Mouse (Mus musculus) B cell, adult 67 days (primary cell): ENCODE measurements around the gene Ang. TPM values are rescaled to one million over a fixed set of nuclear protein-coding genes. Genes with fewer than 3 reads are reported as not detected.

Source experiments
- total RNA-seq, 2 experiments: library from RNA; stranded (reverse); gene quantifications; 4 replicates each; pipeline ENCODE4 v1.2.4; 2023

Ang gene
- total RNA-seq, result under 1 TPM in 1 of 2 experiments, not detected in 1; 0.83 TPM

DNA sequence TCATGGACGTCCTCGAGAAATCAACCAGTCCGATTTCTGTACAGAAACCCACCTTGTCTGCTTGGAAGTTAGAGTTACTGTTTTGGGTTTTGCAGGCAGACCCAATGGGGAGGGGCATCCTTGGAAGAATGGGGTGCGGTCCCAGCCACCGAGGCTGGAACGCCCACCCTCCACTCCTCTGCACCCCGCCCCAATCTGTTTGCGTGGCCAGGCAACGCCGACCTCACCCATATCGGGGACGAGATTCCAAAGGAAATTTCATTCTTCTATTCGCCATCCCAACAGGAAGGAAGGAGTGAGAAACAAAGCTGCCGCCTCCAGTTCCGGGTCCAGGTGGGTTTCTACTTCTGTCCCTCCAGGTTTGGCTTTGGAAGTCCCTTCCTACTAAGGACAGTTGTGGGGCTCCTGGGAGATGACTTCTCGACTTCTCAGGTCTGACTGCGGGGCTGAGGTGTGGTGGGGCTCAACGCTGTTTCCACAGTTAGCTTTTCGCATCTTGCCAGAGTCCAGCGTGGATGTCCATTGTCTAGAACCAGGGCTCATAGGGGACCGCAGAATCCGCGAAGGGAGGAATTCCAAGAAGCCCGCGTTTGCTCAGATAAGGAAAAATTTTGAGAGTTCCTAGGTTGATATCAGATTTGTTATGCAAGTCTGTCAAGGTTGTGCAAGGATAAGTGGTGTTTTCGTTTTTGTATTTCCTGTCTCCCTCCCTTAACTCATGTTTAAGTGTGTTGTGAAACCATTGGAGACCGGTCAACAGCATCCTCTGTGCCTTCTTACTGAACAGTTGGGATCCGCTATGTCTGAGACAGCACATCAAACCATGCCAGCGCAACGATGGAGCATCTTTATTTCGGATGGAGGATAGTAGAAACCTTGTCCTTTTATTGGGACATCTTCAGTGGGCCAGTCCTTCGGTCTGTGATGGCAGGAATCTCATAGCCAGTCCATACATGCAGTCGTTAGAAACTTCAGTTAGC lies at the start of gene Ang, which contains the start of gene Rnase4:
Gene Ang, plus strand, starts transcription at position 230 of the 980 bp plus-strand sequence.
Gene Rnase4, plus strand, starts transcription at position 157 of the 980 bp plus-strand sequence.

GRCm38 (mm10) chr14:51041769-51042168 lies 49.2 kb upstream of the Ang start, which contains the start of gene Rnase9:
Rnase9 (minus strand) TSS chr14:51041869.

DNA sequence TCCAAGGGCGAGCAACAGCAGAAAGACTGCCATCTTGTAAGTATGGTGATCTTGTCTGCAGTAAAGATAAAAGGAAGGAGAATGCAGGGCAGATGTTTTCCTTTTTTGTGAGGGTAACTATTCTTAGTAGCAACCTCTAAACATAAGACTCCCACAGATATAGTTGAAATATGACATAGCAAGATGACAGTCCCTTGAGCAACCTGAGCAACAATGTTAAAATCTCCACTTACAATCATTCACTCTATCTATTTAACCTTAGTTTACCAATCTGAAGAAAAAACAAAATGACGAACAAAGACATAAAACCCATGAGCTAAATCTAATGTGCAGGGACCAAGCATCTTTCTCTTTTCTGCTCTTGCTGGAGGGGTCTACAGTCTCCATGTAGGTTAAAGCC lies 40.9 kb upstream of the Ang start, which contains the start of gene Rnase11:
Gene Rnase11, minus strand, starts transcription at position 101 of the 400 bp plus-strand sequence.

DNA sequence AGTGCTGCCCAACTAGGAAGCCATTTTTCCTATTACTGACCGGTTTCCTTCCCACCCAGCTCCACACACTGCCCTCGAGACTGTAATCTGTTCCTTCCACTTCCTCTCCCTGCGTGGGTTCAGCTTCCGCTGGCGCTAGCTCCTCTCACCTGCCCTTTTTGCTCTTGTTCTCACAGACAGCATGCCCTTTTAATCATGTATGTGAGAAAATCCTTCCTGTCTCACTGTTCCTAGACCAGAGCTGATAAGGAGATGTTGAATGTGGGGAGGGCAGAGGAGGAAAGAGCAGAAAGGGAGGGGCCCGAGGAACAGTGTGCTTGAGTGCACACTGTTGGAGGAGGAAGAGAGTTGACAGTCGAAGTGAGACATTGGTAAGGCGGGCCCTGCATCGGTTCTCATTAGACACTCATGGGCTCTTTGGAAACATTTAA lies 33.5 kb upstream of the Ang start, which contains the start of gene Rnase12:
Gene Rnase12, minus strand, starts transcription at position 261 of the 431 bp plus-strand sequence.

DNA sequence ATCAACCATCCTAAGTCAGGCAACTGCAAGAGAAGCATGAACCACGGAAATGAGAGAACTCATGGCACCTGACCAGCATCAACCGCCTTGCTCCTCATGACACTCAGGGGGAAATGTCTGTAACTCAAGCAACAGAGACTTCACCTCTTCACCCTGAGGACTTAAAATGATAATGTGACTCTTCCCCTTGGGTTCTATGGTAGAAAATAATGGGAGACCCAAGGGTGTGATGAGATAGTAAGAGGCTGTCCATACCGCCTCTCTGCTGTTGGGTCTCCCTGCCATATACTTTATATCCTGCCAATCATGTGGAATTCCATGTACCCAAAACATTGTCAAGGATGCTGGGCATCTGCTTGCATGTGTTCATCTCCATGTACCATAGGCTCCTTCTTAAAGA lies 16.6 kb upstream of the Ang start, which contains the start of gene Olfr750:
Gene Olfr750, minus strand, starts transcription at position 101 of the 400 bp plus-strand sequence.

DNA sequence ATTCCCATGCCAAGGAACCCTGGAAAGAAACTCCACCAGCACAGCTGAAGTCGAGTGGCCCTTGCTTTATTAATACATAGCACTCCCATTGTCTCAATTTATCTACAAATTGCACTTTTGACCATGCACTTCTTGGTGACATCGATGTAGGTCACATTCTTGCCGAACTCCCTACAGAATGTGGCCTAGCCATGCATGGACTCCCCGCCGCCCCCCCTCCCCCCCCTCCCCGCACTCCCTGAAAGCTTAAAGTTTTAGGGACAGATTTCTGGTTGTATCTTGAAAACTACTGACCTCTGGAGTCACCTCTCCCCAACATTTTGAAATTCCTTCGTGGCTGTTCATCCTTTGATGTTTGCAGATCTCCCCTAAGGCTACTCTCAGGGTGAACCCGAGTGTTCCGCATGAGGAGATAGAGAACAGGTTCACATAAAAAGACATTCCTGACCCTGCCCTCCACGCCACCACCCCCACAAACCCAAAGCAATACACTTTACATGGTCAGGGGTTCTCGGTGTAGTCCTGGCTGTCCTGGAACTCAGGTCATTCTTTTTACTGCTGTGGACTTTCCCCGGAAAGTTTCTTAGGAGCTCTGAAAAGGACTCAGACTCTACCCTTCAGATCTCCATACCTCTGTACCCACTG lies 23.1 kb downstream of the Ang start, which contains the start of gene Eddm3b:
Gene Eddm3b, plus strand, starts transcription at position 511 of the 645 bp plus-strand sequence.

DNA sequence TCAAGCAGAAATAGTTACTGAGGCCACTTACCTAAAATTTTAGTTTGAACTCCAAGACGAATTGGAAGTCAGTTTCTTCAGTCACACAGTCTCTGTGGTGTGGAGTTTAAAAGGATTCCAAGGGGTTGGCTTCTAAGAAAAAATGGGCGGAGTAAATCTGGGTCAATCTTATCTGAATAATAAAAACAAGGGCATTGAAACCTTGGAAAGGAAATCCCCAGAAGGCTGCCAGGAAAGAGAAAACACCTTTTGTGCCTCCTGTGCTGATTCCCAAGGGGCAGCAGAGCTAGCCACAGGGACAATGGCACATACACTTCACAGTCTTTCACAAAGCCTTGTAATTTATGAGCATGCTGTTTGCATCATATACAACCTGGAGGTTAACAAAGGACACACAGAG lies 55.7 kb downstream of the Ang start, which contains the start of gene Rnase1:
Gene Rnase1, minus strand, starts transcription at position 101 of the 400 bp plus-strand sequence.

Other genes with a start within 250 kb of the Ang start
- 10 to 100 TPM; 51.1 to 62.5 TPM for gene Tep1, start 220.6 kb upstream of the Ang start, total RNA-seq
- not detected for gene Klhl33, start 193.6 kb upstream of the Ang start, total RNA-seq
- gene Osgep, start 166.3 kb upstream of the Ang start, total RNA-seq, result 10 to 100 TPM; 49.9 to 57.8 TPM
- 10 to 100 TPM; 45.1 to 50.3 TPM for gene Apex1, start 166.2 kb upstream of the Ang start, total RNA-seq
- 100 to 1,000 TPM; 183 to 202 TPM for gene Pip4p1, start 160.3 kb upstream of the Ang start, total RNA-seq
- 10 to 100 TPM; 29.7 to 39.1 TPM for gene Pnp, start 160.1 kb upstream of the Ang start, total RNA-seq
- 10 to 100 TPM; 25.6 to 26.2 TPM for gene Gm49342, start 146.6 kb upstream of the Ang start, total RNA-seq
- gene Pnp2, start 135.2 kb upstream of the Ang start, total RNA-seq, result 1 to 10 TPM; 1.2 to 1.9 TPM
- not detected for gene Rnase10, start 83.4 kb upstream of the Ang start, total RNA-seq
- gene Rnase9, start 49.3 kb upstream of the Ang start, total RNA-seq, result not detected
- gene Rnase11, start 41.0 kb upstream of the Ang start, total RNA-seq, result not detected
- gene Rnase12, start 33.5 kb upstream of the Ang start, total RNA-seq, result 1 to 10 TPM; 1.5 to 1.8 TPM
- gene Olfr750, start 16.7 kb upstream of the Ang start, total RNA-seq, result not detected
- under 1 TPM; 0.49 to 0.65 TPM for gene Rnase4, start 73 bp upstream of the Ang start, total RNA-seq
- gene Eddm3b, start 23.3 kb downstream of the Ang start, total RNA-seq, result not detected
- gene Rnase6, start 32.8 kb downstream of the Ang start, total RNA-seq, result 100 to 1,000 TPM; 134 to 155 TPM
- not detected for gene Rnase1, start 55.6 kb downstream of the Ang start, total RNA-seq
- gene Rnase2b, start 71.1 kb downstream of the Ang start, total RNA-seq, result not detected
- gene Ang2, start 108.0 kb downstream of the Ang start, total RNA-seq, result not detected
- not detected for gene Ear14, start 112.2 kb downstream of the Ang start, total RNA-seq
- not detected for gene Rnase2a, start 165.0 kb downstream of the Ang start, total RNA-seq